Mouse (Mus musculus) forebrain, embryonic 13.5 days (tissue): Measurements from ENCODE around the gene Olfm1. TPM values are rescaled to one million over a fixed set of nuclear protein-coding genes. Genes with fewer than 3 reads are reported as not detected.

Experiments
- ATAC-seq: fragments of 200-750 bp; cut with Nextera tagmentation; 2 replicates; pipeline ENCODE4 v1.8.0; 2017
- H3K27ac ChIP-seq: fragments of 300-500 bp; sonication (generic); 2 replicates; pipeline ENCODE4 v1.5.1; 2015; ENCODE audit warnings: inconsistent platforms, mild to moderate bottlenecking, moderate library complexity
- H3K27me3 ChIP-seq: fragments of 300-500 bp; sonication (generic); 2 replicates; pipeline ENCODE4 v1.6.1; 2015; ENCODE audit warnings: mild to moderate bottlenecking, inconsistent platforms
- H3K36me3 ChIP-seq: fragments of 300-500 bp; sonication (generic); 2 replicates; pipeline ENCODE4 v1.6.1; 2015; ENCODE audit warnings: mild to moderate bottlenecking, inconsistent platforms; ENCODE audit not compliant: poor library complexity, severe bottlenecking
- H3K4me1 ChIP-seq: fragments of 300-500 bp; sonication (generic); 2 replicates; pipeline ENCODE4 v1.6.1; 2015; ENCODE audit warnings: inconsistent platforms
- H3K4me2 ChIP-seq: fragments of 300-500 bp; sonication (generic); 2 replicates; pipeline ENCODE4 v1.6.1; 2015; ENCODE audit warnings: inconsistent platforms, mild to moderate bottlenecking, moderate library complexity
- H3K4me3 ChIP-seq: fragments of 300-500 bp; sonication (generic); 2 replicates; pipeline ENCODE4 v1.5.1; 2015; ENCODE audit warnings: mild to moderate bottlenecking, inconsistent platforms
- H3K9ac ChIP-seq: fragments of 300-500 bp; sonication (generic); 2 replicates; pipeline ENCODE4 v1.6.1; 2015; ENCODE audit warnings: mild to moderate bottlenecking, inconsistent platforms
- H3K9me3 ChIP-seq: fragments of 300-500 bp; sonication (generic); replicated peaks from 2 replicates; pipeline ENCODE4 v1.6.1; 2016; ENCODE audit warnings: inconsistent platforms
- WGBS: fragments of 180-500 bp; shearing (Covaris S2); methylation state at CpG from one replicate; pipeline ENCODE4 v1.1.7; 2015; 5-methylcytosine and 5-hydroxymethylcytosine counted together
- polyA plus RNA-seq: library from polyadenylated mRNA; unstranded; fragments of >200 nt; fragmentation: Nextera tagmentation; extraction: Ambion mirVana; gene quantifications from 2 replicates; pipeline ENCODE4 v1.2.1, GENCODE M21; 2015

Gene Olfm1
- polyA plus RNA-seq, 1 experiment from 2014 or later, result 136 TPM

DNA sequence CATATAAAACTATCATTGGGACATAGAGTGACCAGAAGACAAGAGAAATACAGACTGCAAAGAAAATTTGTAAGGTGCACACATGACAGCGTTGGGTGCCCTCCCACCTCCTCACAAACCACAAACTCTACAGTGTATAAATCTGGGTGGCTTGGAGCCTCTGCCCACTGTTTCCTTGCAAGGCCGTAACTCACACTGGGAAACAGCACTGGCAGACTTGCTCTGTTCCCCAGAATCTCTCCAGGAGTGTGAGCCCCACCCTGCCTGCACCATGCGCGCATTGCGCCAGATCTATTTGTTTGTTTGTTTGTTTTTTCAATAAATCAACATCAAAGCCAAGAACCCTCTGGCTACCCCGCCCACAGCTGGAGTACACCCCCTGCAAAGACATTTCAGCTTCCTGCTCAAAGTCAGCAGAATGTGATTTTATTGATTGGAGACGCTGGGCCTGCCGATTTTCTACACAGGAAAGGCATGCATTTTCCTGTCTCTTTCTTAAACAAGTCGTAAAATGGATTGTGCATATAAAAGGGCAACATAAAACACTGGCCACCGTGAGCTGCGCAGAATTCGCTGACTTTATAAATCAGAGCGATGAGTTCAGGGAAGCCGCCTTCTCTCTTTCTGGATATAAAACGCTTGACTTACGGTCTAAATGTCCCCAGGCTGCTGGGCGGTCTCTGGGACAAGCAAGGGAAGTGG lies 48.9 kb downstream of the Olfm1 start:
- Histone ChIP-seq H3K36me3 (no peaks in the 10 kb centered on the region), H3K9me3 (no peaks in the 10 kb centered on the region), H3K4me2 (no peak overlapping the region), H3K9ac (no peak overlapping the region), H3K27ac (no peak overlapping the region), H3K4me3 (no peak overlapping the region), H3K27me3 (no peaks in the 10 kb centered on the region), H3K4me1 (no peaks in the 10 kb centered on the region)
- 86% methylated on average over 17 of the region's 17 CpGs for WGBS
- ATAC-seq, result no peak

DNA sequence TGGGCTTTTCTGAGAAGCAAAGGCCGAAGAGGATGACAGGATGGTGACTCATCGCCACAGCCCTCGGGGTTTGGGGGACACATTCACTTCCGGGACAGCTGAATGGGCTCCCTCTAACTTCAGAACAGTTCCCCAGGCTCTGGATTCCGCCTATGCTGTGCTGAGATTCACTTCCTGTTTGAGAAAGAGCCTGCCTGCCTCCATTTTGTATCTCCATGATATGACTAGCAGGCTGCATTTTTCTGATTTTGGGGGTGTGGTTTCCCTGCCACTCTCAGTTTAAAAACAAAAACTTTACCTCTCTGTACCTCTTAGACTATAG lies 49.4 kb downstream of the Olfm1 start:
- Histone ChIP-seq H3K36me3 (no peaks in the 10 kb centered on the region), H3K9me3 (no peaks in the 10 kb centered on the region), H3K9ac (no peak overlapping the region), H3K27ac (no peak overlapping the region), H3K4me2 (no peak overlapping the region), H3K4me3 (no peak overlapping the region), H3K4me1 (0 out of 2 replicates have a peak, but pooled peaks cover under 1% of the 10 kb centered on the region), H3K27me3 (no peaks in the 10 kb centered on the region)
- ATAC-seq, result no peak
- WGBS, result 76% methylated on average over 5 of the region's 5 CpGs

DNA sequence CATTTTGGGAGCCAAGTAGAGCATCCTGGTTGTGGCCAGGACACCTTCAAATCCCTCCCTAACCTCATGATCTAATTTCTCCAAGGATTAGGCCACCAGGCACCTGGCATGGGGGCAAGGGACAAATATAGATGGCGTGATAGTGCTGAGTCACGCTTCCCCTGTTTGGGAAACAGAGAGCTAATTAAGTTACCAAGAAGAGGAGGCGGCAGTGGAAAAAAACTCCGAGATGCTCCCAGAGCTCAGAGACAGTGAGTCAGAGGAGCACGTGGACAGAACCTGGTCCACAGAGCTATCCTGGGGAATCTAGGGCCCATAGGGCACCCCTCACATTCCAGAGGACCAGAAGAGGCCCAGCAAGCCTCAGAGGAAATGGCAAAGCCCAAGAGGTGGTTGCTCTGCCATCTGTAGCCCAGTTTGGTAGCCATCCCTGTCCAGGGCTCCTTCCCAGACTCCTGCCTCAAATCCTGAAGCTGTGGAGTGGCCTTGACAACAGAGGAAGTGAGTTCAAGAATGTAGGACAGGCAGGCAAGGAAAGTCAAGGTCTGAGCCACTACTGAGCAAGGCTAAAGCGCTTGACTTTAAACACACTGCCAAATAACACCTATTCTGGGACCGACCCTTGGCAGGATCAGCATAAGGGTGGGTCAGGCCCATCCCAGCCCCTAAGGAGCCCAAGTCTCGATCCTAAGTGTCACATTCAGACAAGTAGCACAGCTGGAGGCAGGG lies 52.0 kb downstream of the Olfm1 start:
- WGBS, result 74% methylated on average over 8 of the region's 8 CpGs
- H3K36me3 ChIP-seq, result no peaks in the 10 kb centered on the region
- H3K9me3 ChIP-seq, result no peaks in the 10 kb centered on the region
- 0 out of 2 replicates have a peak, but pooled peaks cover 3% of the 10 kb centered on the region for H3K4me1 ChIP-seq
- ATAC-seq, result no peak
- no peak overlapping the region for H3K27ac ChIP-seq
- no peak overlapping the region for H3K4me2 ChIP-seq
- H3K9ac ChIP-seq, result no peak overlapping the region
- no peaks in the 10 kb centered on the region for H3K27me3 ChIP-seq
- H3K4me3 ChIP-seq, result no peak overlapping the region

DNA sequence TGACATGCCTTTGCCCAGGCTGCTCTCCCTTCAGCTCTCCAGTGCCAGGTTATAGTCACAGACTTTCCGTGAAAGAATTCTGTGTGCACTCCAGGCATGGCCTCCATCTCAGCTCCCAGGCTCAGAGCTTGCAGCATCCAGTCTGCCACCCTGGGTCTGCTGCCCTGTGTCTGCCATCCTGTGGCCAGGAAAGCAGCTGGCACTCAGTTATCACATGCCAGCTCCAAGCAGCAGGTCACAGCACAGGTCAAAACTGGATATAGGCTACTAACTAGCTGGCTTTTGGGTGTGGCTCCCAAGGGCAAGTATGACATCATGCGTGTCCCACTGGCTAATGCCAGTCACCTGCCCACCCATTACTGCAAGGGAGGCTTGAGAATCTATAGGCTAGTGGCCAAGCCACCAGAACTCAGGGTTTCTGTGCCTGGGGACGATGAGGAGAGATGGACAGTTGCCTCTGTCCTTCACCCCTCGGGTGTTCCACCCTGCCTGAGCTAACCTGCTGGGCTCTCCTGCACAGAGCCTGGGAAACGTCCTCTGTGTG lies 53.4 kb downstream of the Olfm1 start:
- ATAC-seq, result no peak
- H3K4me3 ChIP-seq, result no peak overlapping the region
- H3K4me1 ChIP-seq, result peaks cover 5% of the 10 kb centered on the region; the same call in 1 of the 2 replicates
- no peak overlapping the region for H3K4me2 ChIP-seq
- 79% methylated on average over 5 of the region's 5 CpGs for WGBS
- no peak overlapping the region for H3K9ac ChIP-seq
- H3K27me3 ChIP-seq, result no peaks in the 10 kb centered on the region
- H3K36me3 ChIP-seq, result no peaks in the 10 kb centered on the region
- H3K9me3 ChIP-seq, result no peaks in the 10 kb centered on the region
- no peak overlapping the region for H3K27ac ChIP-seq

DNA sequence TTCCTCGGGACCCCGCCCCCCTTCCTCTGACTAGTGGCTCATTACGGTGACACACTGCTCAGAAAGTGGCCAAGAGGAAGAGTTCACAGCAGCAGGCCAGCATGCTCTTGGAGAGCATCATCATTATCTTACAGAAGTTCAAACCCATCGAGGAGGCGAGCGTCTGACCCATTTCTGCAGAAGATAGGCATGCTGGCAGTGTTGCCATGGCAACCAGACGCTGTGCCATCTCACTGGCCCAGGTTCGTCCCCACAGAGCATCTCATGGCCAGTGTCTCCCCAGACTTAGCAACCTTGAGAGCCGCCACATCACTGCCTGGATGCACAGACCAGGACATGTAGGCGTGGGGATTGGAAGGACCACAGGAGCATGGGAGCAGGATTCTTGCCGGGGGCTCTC lies 54.3 kb downstream of the Olfm1 start:
- ATAC-seq, result no peak
- 70% methylated on average over 11 of the region's 11 CpGs for WGBS
- no peaks in the 10 kb centered on the region for H3K36me3 ChIP-seq

DNA sequence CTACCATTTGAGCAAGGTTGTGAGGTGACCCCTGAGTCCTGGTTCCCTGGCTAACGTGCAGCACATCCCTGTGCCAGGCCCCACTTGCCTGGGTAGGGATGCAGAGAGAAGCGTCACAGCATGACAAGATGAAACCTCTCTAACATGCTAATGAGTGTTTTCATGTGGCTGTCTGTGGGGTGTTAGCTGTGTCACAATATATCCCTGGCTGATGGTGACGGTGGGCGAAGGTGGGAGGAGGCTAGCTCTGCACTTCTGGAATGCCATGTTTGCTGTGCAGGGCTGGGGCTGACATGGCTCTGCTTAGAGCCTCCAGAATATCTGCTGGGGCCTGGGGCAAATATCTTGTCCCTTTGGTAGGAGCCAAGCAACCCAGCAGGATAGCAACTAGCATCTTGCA lies 59.8 kb downstream of the Olfm1 start:
- Histone ChIP-seq H3K27me3 (no peaks in the 10 kb centered on the region), H3K4me3 (no peak overlapping the region), H3K9ac (no peak overlapping the region), H3K4me2 (no peak overlapping the region), H3K36me3 (no peaks in the 10 kb centered on the region), H3K9me3 (no peaks in the 10 kb centered on the region), H3K4me1 (peaks cover 14% of the 10 kb centered on the region; the same call in 1 of the 2 replicates), H3K27ac (no peak overlapping the region)
- ATAC-seq, result no peak
- WGBS, result 58% methylated on average over 4 of the region's 4 CpGs

More for the DNA sequence above, 54.3 kb downstream of the Olfm1 start:
- Histone ChIP-seq H3K27ac (no peak overlapping the region), H3K4me3 (no peak overlapping the region), H3K27me3 (no peaks in the 10 kb centered on the region), H3K9me3 (no peaks in the 10 kb centered on the region), H3K4me1 (peaks cover 9% of the 10 kb centered on the region; the same call in 1 of the 2 replicates), H3K4me2 (no peak overlapping the region), H3K9ac (no peak overlapping the region)

DNA sequence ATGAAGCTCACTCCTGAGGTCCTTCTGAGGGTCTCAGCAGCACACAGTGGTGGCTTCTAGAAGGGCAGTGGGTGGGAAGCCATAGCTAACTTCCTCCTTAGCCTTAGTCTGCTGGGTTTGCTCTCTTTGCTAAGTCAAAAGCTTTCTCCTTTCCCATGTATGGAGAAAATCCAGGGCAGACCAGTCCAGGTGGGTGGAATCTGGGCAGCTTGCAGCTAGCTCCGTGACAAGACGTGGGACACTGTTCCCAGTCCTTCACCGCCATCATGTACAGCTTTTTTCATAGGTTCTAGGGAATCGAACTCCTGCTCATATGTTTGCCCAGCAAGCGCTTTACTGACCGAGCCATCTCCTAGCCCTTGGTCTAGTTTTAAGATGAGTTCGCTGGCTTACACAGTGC lies 63.2 kb downstream of the Olfm1 start:
- no peaks in the 10 kb centered on the region for H3K36me3 ChIP-seq
- H3K9ac ChIP-seq, result no peak overlapping the region
- H3K4me3 ChIP-seq, result no peak overlapping the region
- ATAC-seq, result no peak
- H3K4me1 ChIP-seq, result peaks cover 17% of the 10 kb centered on the region; the same call in 1 of the 2 replicates
- 90% methylated on average over 7 of the region's 7 CpGs for WGBS
- H3K27me3 ChIP-seq, result no peaks in the 10 kb centered on the region
- H3K4me2 ChIP-seq, result no peak overlapping the region
- H3K9me3 ChIP-seq, result no peaks in the 10 kb centered on the region
- no peak overlapping the region for H3K27ac ChIP-seq

DNA sequence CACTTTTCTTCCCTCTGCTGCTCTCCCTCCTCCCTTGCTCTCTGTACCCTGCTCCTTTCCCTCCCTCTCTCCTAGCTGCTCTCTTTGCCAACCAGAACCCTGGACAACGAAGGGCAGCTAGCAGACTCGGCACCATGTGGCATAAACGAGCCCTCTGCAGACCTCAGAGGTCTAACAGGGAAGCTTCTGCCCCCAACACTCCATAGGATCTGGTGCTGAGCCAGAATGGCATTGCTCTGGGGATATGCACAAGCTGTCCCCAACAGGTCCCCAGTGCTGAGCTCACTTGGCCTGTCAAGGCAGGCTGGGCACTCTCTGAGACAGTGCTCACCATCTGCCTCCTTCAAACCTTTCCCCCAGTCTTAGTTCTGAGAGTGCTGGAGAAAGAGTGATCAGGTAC lies 68.6 kb downstream of the Olfm1 start:
- H3K4me3 ChIP-seq, result no peak overlapping the region
- no peak overlapping the region for H3K4me2 ChIP-seq
- H3K27ac ChIP-seq, result no peak overlapping the region
- no peaks in the 10 kb centered on the region for H3K27me3 ChIP-seq
- WGBS, result 50% methylated on average over 3 of the region's 3 CpGs
- peaks cover 15% of the 10 kb centered on the region; the same call in 1 of the 2 replicates for H3K4me1 ChIP-seq
- no peaks in the 10 kb centered on the region for H3K36me3 ChIP-seq
- H3K9me3 ChIP-seq, result no peaks in the 10 kb centered on the region
- H3K9ac ChIP-seq, result no peak overlapping the region
- no peak for ATAC-seq

DNA sequence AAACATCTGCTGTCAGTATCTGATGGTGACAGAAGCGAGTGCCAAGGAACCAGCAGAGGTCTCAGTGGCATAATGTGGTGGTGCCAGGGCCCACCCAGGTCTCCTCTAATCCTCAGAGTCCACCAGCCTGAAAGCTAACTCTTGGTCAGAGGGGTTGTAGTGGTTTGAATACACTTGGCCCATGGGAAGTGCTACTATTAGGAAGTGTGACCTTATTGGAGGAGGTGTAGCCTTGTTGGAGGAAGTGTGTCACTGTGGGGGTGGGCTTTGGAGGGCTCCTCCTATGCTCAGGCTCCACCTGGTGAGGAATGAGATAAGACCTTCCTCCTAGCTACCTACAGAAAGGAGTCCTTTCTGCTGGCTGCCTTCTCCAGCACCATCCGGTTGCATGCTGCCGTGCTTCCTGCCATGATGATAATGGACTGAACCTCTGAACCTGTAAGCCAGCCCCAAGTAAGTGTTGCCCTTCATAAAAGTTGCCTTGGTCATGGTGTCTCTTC lies 75.0 kb downstream of the Olfm1 start:
- no peaks in the 10 kb centered on the region for H3K9me3 ChIP-seq
- peaks cover 16% of the 10 kb centered on the region for H3K4me1 ChIP-seq
- no peak overlapping the region for H3K4me2 ChIP-seq
- ATAC-seq, result no peak
- no peaks in the 10 kb centered on the region for H3K27me3 ChIP-seq
- 92% methylated on average over 3 of the region's 3 CpGs for WGBS
- no peak overlapping the region for H3K27ac ChIP-seq
- H3K9ac ChIP-seq, result no peak overlapping the region
- no peaks in the 10 kb centered on the region for H3K36me3 ChIP-seq
- H3K4me3 ChIP-seq, result no peak overlapping the region

DNA sequence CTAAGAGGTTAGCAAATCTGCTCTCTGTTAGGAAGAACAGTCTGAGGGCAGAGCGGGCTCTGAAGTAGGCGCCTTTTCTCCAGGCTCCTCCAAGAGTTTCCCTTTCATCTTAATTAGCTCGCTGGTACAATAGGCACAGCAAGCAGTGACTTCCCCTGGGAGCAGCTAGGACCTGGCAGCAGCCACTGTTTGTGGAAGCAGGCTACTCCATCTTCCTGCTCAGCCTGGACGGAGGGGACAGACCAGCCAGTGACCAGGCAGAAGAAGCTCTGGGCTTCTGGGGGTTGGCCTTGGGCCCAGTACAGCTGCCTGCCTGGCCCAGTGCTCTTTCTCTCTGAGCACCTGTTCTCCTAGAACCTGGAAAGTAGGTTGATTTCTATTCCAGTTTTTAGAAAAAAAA lies 77.8 kb downstream of the Olfm1 start:
- Histone ChIP-seq H3K9ac (no peak overlapping the region), H3K27me3 (no peaks in the 10 kb centered on the region), H3K4me1 (peaks cover 16% of the 10 kb centered on the region), H3K9me3 (no peaks in the 10 kb centered on the region), H3K4me2 (no peak overlapping the region), H3K4me3 (no peak overlapping the region), H3K36me3 (no peaks in the 10 kb centered on the region), H3K27ac (no peak overlapping the region)
- WGBS, result 7% methylated on average over 4 of the region's 4 CpGs
- ATAC-seq, result no peak

DNA sequence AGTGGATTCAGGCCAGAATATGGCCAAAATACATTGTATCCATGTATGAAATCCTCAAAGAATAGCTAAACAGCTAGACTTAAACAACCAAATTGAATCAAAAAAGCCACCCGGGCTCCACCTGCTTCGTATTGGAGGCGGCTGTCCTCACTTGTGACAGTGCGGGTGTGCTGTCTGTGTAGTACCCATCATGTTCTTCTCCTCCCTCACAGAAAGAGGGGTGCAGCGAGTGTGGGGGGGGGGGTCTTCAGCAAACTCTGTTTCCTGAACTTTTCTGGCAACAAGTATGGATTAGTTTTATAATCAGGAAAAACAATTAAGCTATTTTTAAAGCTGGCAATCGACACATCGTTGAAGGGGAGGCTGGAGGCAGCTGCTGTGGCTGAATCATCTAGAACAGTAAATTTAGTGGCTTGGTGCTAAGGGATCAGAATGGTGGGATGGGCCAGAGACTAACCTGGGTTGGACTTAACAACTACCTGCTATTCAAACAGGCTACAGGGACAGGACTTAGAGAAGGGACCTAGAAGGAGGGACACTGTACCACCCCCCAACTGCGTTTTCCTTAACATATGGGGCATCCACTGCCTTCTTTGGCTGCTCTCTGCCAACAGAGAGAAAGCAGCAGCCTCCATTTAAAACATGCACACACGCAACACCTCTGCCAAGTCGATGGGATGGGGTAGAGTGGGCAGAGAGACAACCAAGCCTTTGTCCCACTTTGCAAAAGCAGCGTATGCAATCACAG lies 79.6 kb downstream of the Olfm1 start:
- no peaks in the 10 kb centered on the region for H3K9me3 ChIP-seq
- no peak for ATAC-seq
- no peak overlapping the region for H3K9ac ChIP-seq
- H3K4me2 ChIP-seq, result no peak overlapping the region
- H3K4me1 ChIP-seq, result peaks cover 16% of the 10 kb centered on the region
- 75% methylated on average over 11 of the region's 11 CpGs for WGBS
- H3K4me3 ChIP-seq, result no peak overlapping the region
- no peaks in the 10 kb centered on the region for H3K36me3 ChIP-seq
- no peaks in the 10 kb centered on the region for H3K27me3 ChIP-seq
- H3K27ac ChIP-seq, result no peak overlapping the region

DNA sequence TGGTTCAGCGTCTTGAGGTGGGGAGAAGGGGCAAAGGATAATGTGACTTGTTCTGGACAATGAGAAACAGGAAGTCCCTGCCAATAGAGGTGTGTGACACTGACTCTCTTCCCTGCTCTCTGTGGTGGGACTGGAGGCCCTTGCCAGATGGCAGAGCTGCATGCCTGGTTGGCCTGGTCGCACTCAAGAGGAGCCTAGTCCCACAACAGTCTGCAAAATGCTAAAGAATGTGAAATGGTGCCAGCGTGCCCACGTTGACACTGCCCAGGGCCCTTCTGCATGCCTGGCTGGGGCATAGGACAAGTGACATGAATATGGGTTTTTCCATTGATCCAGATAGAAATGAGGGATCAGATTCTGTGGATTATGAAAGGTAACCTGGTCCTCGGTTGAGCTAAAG lies 81.2 kb downstream of the Olfm1 start:
- no peak for ATAC-seq
- WGBS, result 91% methylated on average over 5 of the region's 5 CpGs
- no peak overlapping the region for H3K27ac ChIP-seq

More for the DNA sequence above, 81.2 kb downstream of the Olfm1 start:
- Histone ChIP-seq H3K36me3 (no peaks in the 10 kb centered on the region), H3K27me3 (no peaks in the 10 kb centered on the region), H3K4me1 (peaks cover 26% of the 10 kb centered on the region), H3K4me2 (no peak overlapping the region), H3K9ac (no peak overlapping the region), H3K9me3 (no peaks in the 10 kb centered on the region), H3K4me3 (no peak overlapping the region)
